ENCODE assay signal across 14 mouse cellular contexts in genomic region chr12:69813596-69813995, GRCm38 (mm10). TPM values are rescaled to one million over a fixed set of nuclear protein-coding genes. Genes with fewer than 3 reads are reported as not detected.
DNase-seq lines count a peak whose midpoint lies in the region; ATAC-seq and TF ChIP-seq lines count a peak whose summit lies in the region.
"Had no signal": no experiment of that assay in that cellular context is flagged by ENCODE, and none has a peak within 500 bp of the region (broad histone marks: within the 10 kb centered on the region; RNA-seq: fewer than 3 reads in every experiment).

No protein-coding gene starts in this region.

- no peak for DNase-seq in heart, postnatal 4 days
- DNase-seq in liver, embryonic 13.5 days, result no peak
- DNase-seq in liver, postnatal 0 days, result no peak
- peak; percentile 21 for DNase-seq in cerebellum, adult 9-10 months
- peak; percentile 14 to 28 for DNase-seq in cerebellum, postnatal 25 days
- DNase-seq: thymus, postnatal 36 days had no signal

- WGBS in heart, embryonic 12.5 days, result 61% methylated on average over 2 of the region's 2 CpGs
- 81% methylated on average over 2 of the region's 2 CpGs for WGBS in liver, embryonic 13.5 days (ENCODE audit: insufficient replicate concordance)
- 95% methylated on average over 2 of the region's 2 CpGs for WGBS in liver, postnatal 0 days (ENCODE audit: insufficient replicate concordance)

- H3K27me3 ChIP-seq in heart, embryonic 12.5 days (replicated peaks), result no peaks in the 10 kb centered on the region
- H3K27me3 ChIP-seq in liver, embryonic 13.5 days, result no peaks in the 10 kb centered on the region
- H3K27me3 ChIP-seq in liver, postnatal 0 days (ENCODE audit: insufficient read depth, low read length), result no peaks in the 10 kb centered on the region
- H3K27me3 ChIP-seq: embryonic facial prominence, embryonic 13.5 days; forebrain, embryonic 12.5 days; megakaryocyte, embryonic 14.5 days had no signal

- no peak overlapping the region for H3K4me2 ChIP-seq in heart, embryonic 12.5 days
- no peak overlapping the region for H3K4me2 ChIP-seq in liver, embryonic 13.5 days
- no peak overlapping the region for H3K4me2 ChIP-seq in liver, postnatal 0 days (ENCODE audit: low read depth, low read length)
- H3K4me2 ChIP-seq: embryonic facial prominence, embryonic 13.5 days; forebrain, embryonic 12.5 days had no signal

- TF ChIP-seq EP300 in liver, postnatal 0 days (IDR thresholded peaks at IDR 0.05; ENCODE audit: low read depth), result no peak

- TF ChIP-seq CTCF in liver, postnatal 0 days (IDR thresholded peaks at IDR 0.05; ENCODE audit: low read depth), result no peak

- peaks cover 75% of the 10 kb centered on the region for H3K36me3 ChIP-seq in heart, embryonic 12.5 days
- peaks cover 89% of the 10 kb centered on the region for H3K36me3 ChIP-seq in liver, embryonic 13.5 days
- H3K36me3 ChIP-seq in liver, postnatal 0 days (replicated peaks; ENCODE audit: insufficient read depth, low read length), result peaks cover 75% of the 10 kb centered on the region

- H3K4me1 ChIP-seq in heart, embryonic 12.5 days (replicated peaks), result peaks cover 48% of the 10 kb centered on the region
- peaks cover 12% of the 10 kb centered on the region; the same call in 1 of the 2 replicates for H3K4me1 ChIP-seq in liver, embryonic 13.5 days (replicated peaks)
- no peaks in the 10 kb centered on the region for H3K4me1 ChIP-seq in liver, postnatal 0 days (ENCODE audit: insufficient read depth)
- H3K4me1 ChIP-seq: embryonic facial prominence, embryonic 13.5 days; megakaryocyte, embryonic 14.5 days had no signal

- H3K4me3 ChIP-seq in heart, embryonic 12.5 days, result no peak overlapping the region
- no peak overlapping the region for H3K4me3 ChIP-seq in liver, embryonic 13.5 days (replicated peaks)
- H3K4me3 ChIP-seq in liver, postnatal 0 days (ENCODE audit: low read depth, low read length), result no peak overlapping the region
- H3K4me3 ChIP-seq: embryonic facial prominence, embryonic 13.5 days; forebrain, embryonic 12.5 days; megakaryocyte, embryonic 14.5 days had no signal

- ATAC-seq in heart, embryonic 12.5 days (ENCODE audit: insufficient number of reproducible peaks, low FRiP score), result no peak
- no peak for ATAC-seq in liver, embryonic 13.5 days (ENCODE audit: low read depth)
- no peak for ATAC-seq in liver, postnatal 0 days
- no peak for ATAC-seq in frontal cortex, adult (ENCODE audit: low TSS enrichment)
- ATAC-seq: activated CD4-positive, CD25-positive, alpha-beta regulatory T cell, adult 4 months had no signal

- H3K9ac ChIP-seq in heart, embryonic 12.5 days, result no peak overlapping the region
- no peak overlapping the region for H3K9ac ChIP-seq in liver, embryonic 13.5 days
- no peak overlapping the region for H3K9ac ChIP-seq in liver, postnatal 0 days (replicated peaks)
- H3K9ac ChIP-seq: embryonic facial prominence, embryonic 13.5 days; forebrain, embryonic 12.5 days; liver, embryonic 14.5 days had no signal

- H3K9me3 ChIP-seq in heart, embryonic 12.5 days (replicated peaks), result no peaks in the 10 kb centered on the region
- H3K9me3 ChIP-seq in liver, embryonic 13.5 days (replicated peaks), result no peaks in the 10 kb centered on the region
- no peaks in the 10 kb centered on the region for H3K9me3 ChIP-seq in liver, postnatal 0 days (ENCODE audit: low read length)
- H3K9me3 ChIP-seq: embryonic facial prominence, embryonic 13.5 days; forebrain, embryonic 12.5 days; megakaryocyte, embryonic 14.5 days had no signal

- peak overlapping the region; percentile 53; the same call in 1 of the 2 replicates for H3K27ac ChIP-seq in heart, embryonic 12.5 days (ENCODE audit: poor library complexity, severe bottlenecking)
- H3K27ac ChIP-seq in liver, embryonic 13.5 days, result 0 out of 2 replicates have a peak overlapping the region, but pooled peaks have one; percentile 4
- no peak overlapping the region for H3K27ac ChIP-seq in liver, postnatal 0 days (ENCODE audit: low read depth)
- H3K27ac ChIP-seq: embryonic facial prominence, embryonic 13.5 days; forebrain, embryonic 12.5 days; liver, embryonic 14.5 days had no signal

RNA-seq across cellular contexts. Expression of gene Cdkl1, which starts 22.5 kb away (rescaled TPM):
- 5.0 TPM in 2 replicates for polyA plus RNA-seq in heart, embryonic 12.5 days (2016; fragmentation: Nextera tagmentation; extraction: Ambion mirVana)
- 10 to 100 TPM; 12.3 to 12.7 TPM for total RNA-seq in heart, postnatal 4 days (2021)
- 1.3 and 1.8 TPM in 2 replicates for polyA plus RNA-seq in liver, embryonic 13.5 days (2015; fragmentation: Nextera tagmentation; extraction: Ambion mirVana)
- polyA plus RNA-seq in liver, postnatal 0 days (2015; fragmentation: Nextera tagmentation; extraction: Ambion mirVana), result 1.8 and 2.2 TPM in 2 replicates
- total RNA-seq: hematopoietic stem cell, adult 5-6 weeks had no signal
- polyA plus RNA-seq: activated CD4-positive, CD25-positive, alpha-beta regulatory T cell, adult 4 months had no signal

Comparison
In these comparisons a context has a peak if more than half of its experiments do, and no peak if none do; other contexts are left out.
1. DNase-seq: peak in cerebellum, adult 9-10 months (single experiment) and cerebellum, postnatal 25 days (2 of 2); none in heart, postnatal 4 days (single experiment), liver, embryonic 13.5 days (single experiment) and liver, postnatal 0 days (single experiment).